Mouse (Mus musculus) yolk sac, embryonic 10.5 days (tissue): Measurements from ENCODE around the gene Rpl3.
A peak's percentile ranks its signal among the peaks of the same experiment; 100 is the strongest.

Source experiments
- DNase-seq: peaks from one replicate; pipeline ENCODE4 v3.0.0-alpha.2; 2017; ENCODE audit warnings: low spot score

The Rpl3 gene

DNA sequence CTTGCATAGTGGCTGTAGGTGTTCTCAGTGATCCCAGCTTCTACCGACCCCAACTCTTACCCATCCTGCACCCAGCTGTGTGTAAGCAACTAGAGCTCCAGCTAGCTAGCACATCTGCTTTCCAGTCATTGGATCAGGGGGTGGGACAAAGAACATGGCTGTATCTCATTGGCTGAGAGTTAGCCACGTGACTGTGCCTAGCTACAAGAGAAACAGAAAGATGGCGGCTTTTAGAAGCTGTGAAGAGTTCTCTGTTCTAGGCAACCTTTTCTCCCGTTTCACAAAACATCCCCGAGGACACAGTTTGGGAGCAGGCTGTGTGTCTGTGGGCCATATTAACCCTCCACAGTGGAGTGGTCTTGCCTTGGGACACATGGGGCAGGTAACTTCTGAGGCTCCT, 23.6 kb upstream of the Rpl3 start:
- DNase-seq, result peak; percentile 36

GRCm38 (mm10) chr15:80114414-80114813, 22.7 kb upstream of the Rpl3 start:
- no peak for DNase-seq

GRCm38 (mm10) chr15:80112499-80112898, 20.8 kb upstream of the Rpl3 start:
- no peak for DNase-seq

DNA sequence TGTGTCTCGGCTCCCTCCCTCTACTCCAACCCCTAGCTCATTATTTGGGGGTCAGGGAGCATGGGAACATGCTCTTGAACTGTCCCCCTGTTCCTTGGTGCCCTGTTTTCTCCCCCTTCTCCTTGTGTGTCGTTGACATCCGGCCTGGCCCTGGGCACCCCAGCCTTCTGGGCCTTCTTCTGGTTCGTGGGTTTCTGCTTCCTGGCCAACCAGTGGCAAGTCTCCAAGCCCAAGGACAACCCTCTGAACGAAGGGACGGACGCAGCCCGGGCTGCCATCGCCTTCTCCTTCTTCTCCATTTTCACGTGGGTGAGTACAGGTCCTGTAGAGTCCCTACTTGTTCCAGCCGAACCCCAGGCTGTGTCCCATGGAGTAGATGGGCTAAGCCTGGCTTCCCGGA, 19.8 kb upstream of the Rpl3 start:
- DNase-seq, result no peak

DNA sequence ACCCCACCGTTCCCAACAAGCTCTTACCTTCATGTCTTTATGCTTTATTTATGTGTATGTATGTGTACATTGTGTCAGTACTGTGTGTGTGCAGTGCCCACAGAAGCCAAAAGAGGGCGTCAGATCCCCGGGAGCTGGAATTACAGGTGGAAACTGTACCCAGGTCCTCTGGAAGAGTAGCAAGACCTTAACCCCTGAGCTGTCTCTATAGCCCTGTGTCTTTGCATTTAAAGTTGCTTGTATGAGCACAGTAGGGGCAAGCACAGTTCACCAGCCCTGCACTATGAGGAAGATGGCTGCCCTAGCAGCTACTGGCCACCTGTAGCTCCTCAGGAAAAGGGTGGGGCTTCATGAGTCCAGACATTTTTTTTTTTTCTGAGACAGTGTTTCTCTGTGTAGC, 15.9 kb upstream of the Rpl3 start:
- DNase-seq, result no peak

DNA sequence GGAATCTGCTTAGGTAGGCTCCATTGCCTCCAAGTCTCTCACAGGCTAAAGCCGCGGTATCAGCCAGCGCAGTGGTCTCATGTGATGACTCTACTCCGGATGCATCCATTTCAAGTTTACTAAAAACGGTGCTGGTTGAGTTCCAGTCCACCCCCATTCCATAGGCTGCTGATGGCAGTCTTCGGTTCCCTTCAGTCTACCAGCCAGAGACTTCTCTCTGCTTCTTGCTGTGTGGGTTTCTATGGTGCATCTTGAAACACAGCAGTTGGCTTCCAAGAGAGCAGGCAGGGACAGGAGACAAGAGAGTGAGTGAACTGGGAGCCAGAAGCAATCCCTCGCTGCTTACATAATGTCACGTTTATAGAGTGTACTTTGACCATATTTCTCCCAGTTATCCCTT, 15.5 kb upstream of the Rpl3 start:
- no peak for DNase-seq

- DNase-seq, result no peak
Observed at GRCm38 (mm10) chr15:80105490-80106410, 14.1 kb upstream of the Rpl3 start.

GRCm38 (mm10) chr15:80102495-80102894, 10.8 kb upstream of the Rpl3 start:
- DNase-seq, result no peak

DNA sequence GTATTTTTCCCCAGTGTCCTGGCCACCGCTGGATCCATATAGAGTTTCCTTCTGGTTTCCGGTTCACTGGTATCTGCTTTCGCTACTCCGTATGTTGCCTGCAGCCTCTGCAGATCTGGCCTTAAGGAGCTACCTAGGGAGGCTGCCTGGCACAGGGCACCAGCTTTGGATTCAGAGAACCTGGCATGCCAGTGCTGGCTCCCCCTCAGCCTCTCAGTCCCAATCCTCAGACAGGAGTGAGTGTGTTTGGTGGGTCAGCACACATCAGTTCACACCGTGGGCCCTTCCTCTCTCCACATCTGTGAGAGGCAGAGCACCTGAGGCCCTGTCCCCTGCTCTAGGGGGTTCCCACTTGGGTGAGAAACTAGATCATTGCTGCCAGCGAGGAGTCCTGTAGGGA, 9.8 kb upstream of the Rpl3 start:
- DNase-seq, result no peak

DNA sequence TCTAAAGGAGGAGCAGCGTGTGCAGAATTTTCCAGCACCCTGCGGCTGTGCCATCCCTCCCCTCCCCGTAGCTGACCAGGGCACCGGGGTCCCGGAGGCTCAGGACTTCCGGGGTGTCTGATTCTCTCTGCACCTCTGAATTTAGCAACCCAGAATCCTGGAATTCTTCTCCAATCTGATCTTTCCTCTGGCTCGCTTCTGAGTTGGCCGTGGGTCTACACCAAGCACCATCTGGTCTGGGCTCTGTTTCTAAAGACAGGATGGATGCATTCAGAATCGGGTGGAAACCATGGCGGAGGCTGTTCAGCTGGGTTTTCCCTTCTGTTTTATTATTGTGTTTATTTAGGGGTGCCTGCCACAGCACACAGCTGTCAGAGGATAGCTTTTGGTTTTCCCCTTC, 9.2 kb upstream of the Rpl3 start:
- DNase-seq, result no peak

DNA sequence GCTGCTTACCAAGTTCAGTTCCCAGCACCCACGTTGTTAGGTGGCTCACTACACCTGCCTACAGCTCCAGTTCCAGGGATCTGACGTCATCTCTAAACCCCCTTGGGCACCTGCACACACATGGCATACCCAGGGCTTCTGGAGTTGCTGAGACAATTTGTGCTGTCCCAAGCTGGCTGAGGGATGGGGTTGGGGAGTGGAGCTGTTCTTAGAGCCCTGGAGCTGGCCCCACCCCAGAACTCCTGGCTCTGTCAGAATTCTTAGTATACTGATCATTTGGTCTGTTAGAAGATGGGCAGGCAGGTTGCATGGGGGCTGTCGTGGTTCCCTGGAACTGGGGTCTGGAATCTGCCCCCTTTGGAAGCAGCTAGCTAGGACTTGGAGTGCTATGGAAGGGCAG, 8.5 kb upstream of the Rpl3 start:
- DNase-seq, result no peak

DNA sequence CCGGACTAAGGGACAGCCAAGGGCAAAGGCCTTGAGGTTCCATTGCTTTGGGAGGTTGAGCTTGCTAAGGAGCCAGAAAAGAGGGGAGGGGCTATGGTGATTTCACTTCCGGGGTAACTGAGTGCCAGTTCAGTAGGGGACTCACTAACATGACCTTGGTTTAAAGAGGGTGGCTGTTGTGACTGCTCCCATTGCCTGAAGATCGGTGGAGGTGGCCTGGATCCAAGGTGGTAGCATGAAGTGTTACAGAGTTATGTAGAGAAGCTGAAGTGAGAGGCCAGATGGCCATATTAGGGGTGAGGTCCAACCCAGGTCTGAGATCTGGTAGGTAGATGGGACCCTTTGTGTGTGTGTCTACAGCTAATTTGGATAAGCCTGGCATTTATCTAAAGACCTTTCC, 7.8 kb upstream of the Rpl3 start:
- DNase-seq, result no peak

GRCm38 (mm10) chr15:80098809-80099208, 7.1 kb upstream of the Rpl3 start:
- no peak for DNase-seq

DNA sequence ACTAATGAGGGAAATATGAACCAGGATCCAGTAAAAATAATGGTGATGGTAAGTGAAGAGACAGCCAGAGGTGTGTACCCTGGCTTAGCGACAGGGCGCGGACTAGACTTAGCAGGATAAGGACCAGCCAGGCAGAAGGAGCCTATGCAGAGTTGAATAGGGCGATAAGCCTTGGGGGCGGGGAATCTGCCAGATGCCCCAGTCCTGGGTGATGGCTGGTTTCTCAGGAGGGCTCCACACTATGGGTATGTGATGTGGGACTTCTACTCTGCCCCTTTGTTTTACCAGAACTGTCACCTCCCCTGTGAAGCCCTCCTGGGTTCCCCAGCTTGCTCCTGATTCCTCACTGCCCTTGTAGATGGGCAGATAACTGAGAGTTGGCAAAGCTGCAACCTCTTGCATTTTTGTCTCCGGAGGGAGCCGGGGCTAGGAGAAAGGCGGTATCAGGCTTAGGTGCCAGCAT, 6.4 kb upstream of the Rpl3 start:
- no peak for DNase-seq

DNA sequence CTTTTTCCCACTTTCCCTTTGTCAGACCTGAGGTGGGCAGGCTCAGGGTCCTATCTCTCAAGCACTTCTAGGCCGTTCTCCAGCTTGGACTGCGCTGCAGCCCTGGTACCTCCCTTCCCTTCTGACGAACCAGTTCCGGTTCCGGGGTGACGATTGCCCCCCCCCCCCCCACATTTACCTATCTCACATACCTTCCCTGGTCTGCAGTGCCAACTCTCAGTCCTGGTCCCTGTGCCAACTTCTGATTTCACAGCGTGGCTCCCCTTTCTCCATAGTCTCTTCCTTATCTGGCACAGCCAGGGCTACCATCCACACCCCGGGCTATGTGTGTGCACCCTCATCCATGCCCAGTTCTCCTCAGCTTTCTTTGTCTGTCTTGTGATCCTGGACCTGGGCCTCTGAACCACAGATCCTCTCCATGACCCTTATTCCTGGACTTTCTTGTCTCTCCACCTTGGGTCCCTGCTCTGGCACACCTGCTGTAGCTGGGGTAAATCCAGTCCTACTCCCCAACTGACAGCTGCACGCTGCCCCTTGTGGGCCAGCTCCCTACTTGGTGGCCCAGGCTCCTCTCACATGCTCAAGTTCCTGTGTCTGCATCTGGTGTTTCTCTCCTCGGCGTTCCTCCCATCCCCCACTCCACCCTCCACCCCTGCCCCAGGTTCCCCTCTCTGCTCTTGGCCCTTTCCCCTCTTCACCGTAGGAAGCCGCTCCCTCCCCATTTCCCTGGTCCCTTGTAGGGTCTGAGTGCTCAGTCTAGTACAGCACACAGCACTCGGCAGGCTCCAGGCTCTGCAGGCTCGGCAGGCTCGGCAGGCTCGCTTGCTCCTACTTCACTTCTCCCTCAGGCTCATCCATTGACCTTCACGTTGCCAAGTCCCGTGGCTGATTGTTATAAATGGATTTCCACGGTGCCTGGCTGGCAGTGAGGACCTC, 5.5 kb upstream of the Rpl3 start:
- DNase-seq, result peak; percentile 24

- no peak for DNase-seq
Observed at GRCm38 (mm10) chr15:80096406-80096805, 4.7 kb upstream of the Rpl3 start.

DNA sequence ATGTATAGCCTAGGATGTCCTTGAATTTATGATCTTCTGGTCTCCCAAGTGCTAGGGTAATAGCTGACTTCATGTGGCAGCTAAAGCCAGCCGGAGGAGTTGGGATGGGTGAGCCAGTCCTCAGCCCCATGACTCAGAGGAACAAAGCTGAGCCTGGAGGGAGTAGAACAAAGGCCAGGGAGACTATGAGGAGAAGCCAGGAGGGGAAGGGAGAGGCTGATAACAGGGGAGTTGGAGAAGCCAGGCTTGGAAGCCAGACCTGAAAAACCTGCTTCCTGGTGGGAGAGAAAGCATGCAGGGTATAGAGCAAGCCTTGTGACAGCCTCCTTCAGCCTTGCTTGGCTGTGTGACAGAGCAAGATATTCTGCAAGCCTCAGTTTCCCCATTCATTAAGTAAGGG, 3.9 kb upstream of the Rpl3 start:
- DNase-seq, result no peak

DNA sequence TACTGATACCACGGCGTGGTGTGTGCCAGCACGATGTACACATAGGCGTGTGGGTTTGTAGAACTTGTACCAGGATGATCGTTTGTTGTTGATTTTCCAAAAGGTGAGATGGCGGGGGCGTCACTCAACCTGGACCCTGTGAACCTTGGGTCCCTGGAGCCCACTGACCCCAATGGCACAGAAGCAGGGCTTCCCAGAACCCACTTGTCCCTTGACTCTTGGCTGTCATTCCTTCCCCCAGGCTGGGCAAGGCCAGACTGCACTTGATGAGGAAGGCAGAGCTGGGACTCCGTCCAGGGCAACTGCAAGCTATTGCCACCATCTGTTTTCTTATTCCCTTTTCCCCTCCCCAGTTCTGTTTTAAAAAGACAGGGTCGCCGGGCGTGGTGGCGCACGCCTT, 2.5 kb upstream of the Rpl3 start:
- no peak for DNase-seq

DNA sequence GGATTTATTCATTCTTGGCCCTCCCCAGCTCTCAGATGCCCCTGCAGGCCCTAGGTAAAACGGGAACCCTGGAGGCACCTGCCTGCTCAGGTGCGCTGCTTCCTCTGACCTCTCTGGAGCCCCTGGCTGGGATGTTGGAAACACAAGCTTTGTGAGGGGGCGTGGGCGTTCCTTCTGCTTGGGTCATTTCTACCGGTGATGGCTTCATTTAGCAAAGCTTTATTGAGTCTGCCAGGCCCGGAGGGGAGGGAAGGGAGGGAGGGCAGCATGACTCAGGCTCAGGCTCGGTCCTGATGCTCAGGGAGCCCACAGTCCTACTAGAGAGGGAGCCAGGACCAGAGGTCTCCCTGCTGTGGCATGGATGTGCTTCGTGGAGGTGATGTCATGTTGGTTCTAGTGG, 931 bp upstream of the Rpl3 start:
- DNase-seq, result no peak

GRCm38 (mm10) chr15:80092041-80092441, 373 bp upstream of the Rpl3 start:
- DNase-seq, result no peak

GRCm38 (mm10) chr15:80090741-80091120, 937 bp downstream of the Rpl3 start:
- peak; percentile 29 for DNase-seq

DNA sequence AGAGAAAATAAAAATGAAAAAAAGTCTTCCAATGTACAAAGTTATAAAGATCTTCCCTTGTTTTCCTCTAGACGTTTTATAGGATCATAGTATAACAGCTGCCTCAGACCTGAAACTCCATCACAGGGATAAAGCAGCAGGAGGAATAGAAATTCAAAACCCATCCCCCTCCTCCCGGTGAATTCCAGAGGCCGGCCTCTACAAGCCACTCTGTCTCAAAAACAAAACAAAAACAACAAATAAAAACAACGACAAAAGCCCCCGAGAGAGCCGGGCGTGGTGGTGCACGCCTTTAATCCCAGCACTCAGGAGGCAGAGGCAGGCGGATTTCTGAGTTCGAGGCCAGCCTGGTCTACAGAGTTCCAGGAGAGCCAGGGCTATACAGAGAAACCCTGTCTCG, 1.5 kb downstream of the Rpl3 start:
- no peak for DNase-seq

GRCm38 (mm10) chr15:80088637-80089036, 3.0 kb downstream of the Rpl3 start:
- DNase-seq, result peak; percentile 70
